Mouse (Mus musculus) hindbrain, postnatal 0 days (tissue): ENCODE data around the gene Kctd2. TPM values are rescaled to one million over a fixed set of nuclear protein-coding genes. Genes with fewer than 3 reads are reported as not detected.

Source experiments
- ATAC-seq: fragments of 200-750 bp; cut with Nextera tagmentation; 2 replicates; pipeline ENCODE4 v1.8.0; 2017; ENCODE audit warnings: mild to moderate bottlenecking, moderate TSS enrichment, moderate library complexity
- DNase-seq: peaks from one replicate; pipeline ENCODE4 v3.0.0-alpha.2; 2015; ENCODE audit warnings: low spot score
- H3K27ac ChIP-seq: fragments of 300-500 bp; sonication (generic); 2 replicates; pipeline ENCODE4 v1.5.1; 2014; ENCODE audit warnings: mild to moderate bottlenecking
- H3K27me3 ChIP-seq: fragments of 300-500 bp; sonication (generic); 2 replicates; pipeline ENCODE4 v1.6.1; 2014; ENCODE audit warnings: low read length, mixed read lengths; ENCODE audit not compliant: insufficient read depth
- H3K36me3 ChIP-seq: fragments of 300-500 bp; sonication (generic); 2 replicates; pipeline ENCODE4 v1.6.1; 2014; ENCODE audit warnings: low read length, mixed read lengths; ENCODE audit not compliant: insufficient read depth
- H3K4me1 ChIP-seq: fragments of 300-500 bp; sonication (generic); 2 replicates; pipeline ENCODE4 v1.6.1; 2014; ENCODE audit warnings: antibody characterized with exemption, low read length, mixed read lengths; ENCODE audit not compliant: insufficient read depth
- H3K4me2 ChIP-seq: fragments of 300-500 bp; sonication (generic); 2 replicates; pipeline ENCODE4 v1.6.1; 2014; ENCODE audit warnings: low read depth, mild to moderate bottlenecking, low read length, moderate library complexity, mixed read lengths
- H3K4me3 ChIP-seq: fragments of 300-500 bp; sonication (generic); 2 replicates; pipeline ENCODE4 v1.5.1; 2014; ENCODE audit warnings: low read length
- H3K9ac ChIP-seq: fragments of 300-500 bp; sonication (generic); replicated peaks from 2 replicates; pipeline ENCODE4 v1.6.1; 2014; ENCODE audit warnings: mild to moderate bottlenecking, low read length, moderate library complexity, mixed read lengths
- H3K9me3 ChIP-seq: fragments of 300-500 bp; sonication (generic); 2 replicates; pipeline ENCODE4 v1.6.1; 2016; ENCODE audit warnings: low read length, mixed read lengths
- CTCF ChIP-seq: IDR thresholded peaks from 2 replicates; pipeline ENCODE4 v1.5.1; 2016; ENCODE audit warnings: antibody characterized with exemption, control low read depth, low read depth
- WGBS: fragments of 180-500 bp; shearing (Covaris S2); extraction: QIAGEN DNeasy Blood & Tissue Kit; methylation state at CpG from one replicate; pipeline ENCODE4 v1.1.7; 2014; 5-methylcytosine and 5-hydroxymethylcytosine counted together
- polyA plus RNA-seq: library from polyadenylated mRNA; unstranded; fragments of >200 nt; fragmentation: Nextera tagmentation; extraction: Ambion mirVana; gene quantifications from 2 replicates; pipeline ENCODE4 v1.2.1, GENCODE M21; 2015
- total RNA-seq: library from RNA; depleted of rRNA; stranded (reverse); fragments of >200 nt; gene quantifications from 2 replicates; pipeline ENCODE4 v1.2.3, GENCODE M21; 2014

Kctd2 gene
- total and polyA plus RNA-seq, 2 experiments from 2014 or later: 21.0 to 24.5 TPM

DNA sequence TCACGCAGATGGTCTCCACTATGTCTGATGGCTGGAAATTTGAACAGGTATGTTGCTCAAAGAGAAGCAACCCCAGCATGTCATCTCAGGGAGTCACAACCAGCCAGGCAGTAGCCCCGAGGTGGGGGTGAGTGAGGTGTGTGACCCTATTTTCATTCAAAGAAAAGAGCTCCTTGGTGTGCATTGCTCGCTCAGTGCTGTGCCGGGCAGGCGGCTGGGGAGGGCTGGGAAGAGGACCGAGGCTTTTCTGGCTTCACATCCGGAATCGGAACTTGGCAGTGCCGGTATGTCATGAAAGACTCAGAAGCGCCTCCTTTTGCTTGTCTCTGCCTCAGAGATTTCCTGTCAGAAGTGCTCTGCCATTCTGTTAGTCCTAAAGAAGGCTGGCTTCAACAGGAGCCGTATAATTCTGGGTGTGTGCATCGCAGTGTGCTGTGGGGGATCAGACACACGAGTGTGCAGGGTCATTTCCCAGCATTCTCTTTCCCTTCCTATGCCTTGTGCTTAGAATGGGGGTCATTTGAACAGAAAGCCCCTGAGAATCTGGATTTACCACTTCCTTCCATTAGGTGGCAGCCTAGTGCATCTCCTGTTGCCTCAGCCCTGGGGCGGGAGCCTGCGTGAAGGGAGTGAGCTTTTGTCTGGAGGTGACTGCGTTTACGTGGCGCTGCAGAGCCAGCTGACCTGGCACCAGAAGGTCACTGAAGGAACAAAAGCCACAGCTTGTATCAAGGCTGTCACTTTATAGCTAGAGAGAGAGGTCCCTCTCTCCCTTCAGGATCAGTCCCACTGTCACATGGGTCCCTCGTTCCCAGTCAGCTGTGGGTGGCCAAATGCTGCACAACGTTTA is 7.8 kb downstream of the Kctd2 start:
- WGBS: 29% methylated on average over 20 of the region's 20 CpGs
- peak overlapping the region; percentile 28 for H3K27ac ChIP-seq
- no peaks in the 10 kb centered on the region for H3K9me3 ChIP-seq
- peak overlapping the region; percentile 32 for H3K4me2 ChIP-seq
- H3K4me1 ChIP-seq: no peaks in the 10 kb centered on the region
- peak; percentile 90 for TF ChIP-seq CTCF
- no peak overlapping the region; the same call in 1 of the 2 replicates for H3K9ac ChIP-seq
- peaks cover 53% of the 10 kb centered on the region for H3K36me3 ChIP-seq
- H3K27me3 ChIP-seq: no peaks in the 10 kb centered on the region
- H3K4me3 ChIP-seq: no peak overlapping the region; the same call in 1 of the 2 replicates
- peak; percentile 92 for DNase-seq
- peak; percentile 82 for ATAC-seq

- Histone ChIP-seq H3K9ac (no peak overlapping the region), H3K27ac (no peak overlapping the region), H3K4me1 (no peaks in the 10 kb centered on the region), H3K9me3 (no peaks in the 10 kb centered on the region), H3K27me3 (no peaks in the 10 kb centered on the region), H3K4me3 (no peak overlapping the region), H3K4me2 (no peak overlapping the region), H3K36me3 (peaks cover 53% of the 10 kb centered on the region)
- 77% methylated on average over 7 of the region's 7 CpGs for WGBS
- no peak for TF ChIP-seq CTCF
- no peak for DNase-seq
- no peak for ATAC-seq
Measured at GRCm38 (mm10) chr11:115429307-115429706, 9.4 kb downstream of the Kctd2 start.

DNA sequence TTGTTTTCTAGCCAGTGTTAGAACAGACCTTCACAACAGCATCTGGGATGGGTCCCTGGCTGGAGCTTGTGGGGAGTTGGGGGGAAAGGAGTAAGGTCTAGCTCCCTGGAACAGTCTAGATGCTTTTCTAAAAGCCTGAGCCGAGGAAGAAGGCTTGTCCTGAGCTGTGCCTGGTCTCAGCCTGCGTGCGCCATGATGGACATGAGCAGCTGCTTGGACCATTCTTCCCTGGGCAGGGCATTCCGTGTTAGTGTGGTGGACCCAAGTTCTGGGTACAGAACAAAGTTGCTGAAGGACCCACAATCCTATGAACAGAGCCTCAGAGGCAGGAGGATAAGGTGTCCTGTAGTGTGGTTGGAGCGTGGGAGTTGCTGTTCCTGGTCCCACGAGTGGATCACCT is 10.6 kb downstream of the Kctd2 start:
- Histone ChIP-seq H3K36me3 (peaks cover 47% of the 10 kb centered on the region), H3K27me3 (no peaks in the 10 kb centered on the region), H3K27ac (no peak overlapping the region), H3K4me3 (no peak overlapping the region), H3K9ac (no peak overlapping the region), H3K4me1 (peaks cover 2% of the 10 kb centered on the region; the same call in 1 of the 2 replicates), H3K4me2 (no peak overlapping the region), H3K9me3 (no peaks in the 10 kb centered on the region)
- no peak for TF ChIP-seq CTCF
- 95% methylated on average over 6 of the region's 6 CpGs for WGBS
- DNase-seq (no peak), ATAC-seq (no peak)

- H3K4me1 ChIP-seq: peaks cover 10% of the 10 kb centered on the region
- H3K36me3 ChIP-seq: peaks cover 36% of the 10 kb centered on the region
- no peaks in the 10 kb centered on the region for H3K27me3 ChIP-seq
- WGBS: 85% methylated on average over 4 of the region's 4 CpGs
- DNase-seq: no peak
- H3K4me3 ChIP-seq: no peak overlapping the region
- TF ChIP-seq CTCF: no peak
- H3K9me3 ChIP-seq: no peaks in the 10 kb centered on the region
- ATAC-seq: no peak
- no peak overlapping the region for H3K4me2 ChIP-seq
- no peak overlapping the region for H3K9ac ChIP-seq
- H3K27ac ChIP-seq: no peak overlapping the region
Measured at GRCm38 (mm10) chr11:115432814-115433213, 12.9 kb downstream of the Kctd2 start.

GRCm38 (mm10) chr11:115433342-115433741 is 13.4 kb downstream of the Kctd2 start:
- Histone ChIP-seq H3K4me1 (peaks cover 10% of the 10 kb centered on the region), H3K27me3 (no peaks in the 10 kb centered on the region), H3K36me3 (peaks cover 36% of the 10 kb centered on the region), H3K27ac (no peak overlapping the region), H3K9ac (no peak overlapping the region), H3K4me2 (no peak overlapping the region), H3K9me3 (no peaks in the 10 kb centered on the region), H3K4me3 (no peak overlapping the region)
- TF ChIP-seq CTCF: no peak
- 85% methylated on average over 6 of the region's 6 CpGs for WGBS
- no peak for ATAC-seq
- DNase-seq: no peak

DNA sequence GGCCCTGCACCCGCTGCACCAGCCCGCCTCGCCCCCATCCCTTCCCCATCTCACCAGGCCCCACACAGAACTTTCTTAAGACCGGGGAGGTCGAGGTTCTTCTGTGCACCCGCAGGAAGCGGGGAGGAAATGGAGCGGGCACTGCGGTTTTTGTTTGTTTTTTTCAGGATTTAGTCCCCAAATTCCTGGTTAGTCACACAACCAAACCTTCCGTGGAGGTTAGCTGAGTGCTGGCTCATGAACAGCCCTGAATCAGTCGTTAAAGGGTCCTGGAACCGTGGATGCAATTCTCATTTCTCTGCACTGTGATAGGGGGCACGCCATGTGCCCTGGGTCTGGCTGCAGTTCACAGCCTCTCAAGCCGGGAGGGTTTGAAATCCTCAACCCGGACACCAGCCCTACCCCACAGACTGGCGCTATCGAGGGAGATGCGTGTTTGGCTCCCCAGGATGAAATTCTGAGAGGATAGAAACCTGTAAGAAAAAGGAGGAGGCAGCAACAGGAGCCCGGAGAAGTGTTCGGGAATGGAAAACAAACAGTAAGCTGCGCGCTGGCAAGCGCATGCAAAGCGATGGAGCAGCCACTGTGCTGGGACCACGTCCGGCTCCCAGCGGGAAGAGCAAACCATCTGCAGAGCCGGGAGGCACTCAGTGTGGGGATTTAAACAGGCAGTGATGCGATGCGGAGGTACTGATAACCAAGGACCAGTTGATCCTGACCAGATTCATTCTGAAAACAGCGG is 15.8 kb downstream of the Kctd2 start:
- Histone ChIP-seq H3K4me1 (peaks cover 10% of the 10 kb centered on the region), H3K4me3 (peak overlapping the region; percentile 26), H3K27ac (no peak overlapping the region), H3K27me3 (no peaks in the 10 kb centered on the region), H3K9me3 (no peaks in the 10 kb centered on the region), H3K36me3 (peaks cover 19% of the 10 kb centered on the region; the same call in 1 of the 2 replicates), H3K9ac (peak overlapping the region; percentile 19; the same call in 1 of the 2 replicates), H3K4me2 (peak overlapping the region; percentile 65)
- no peak for TF ChIP-seq CTCF
- ATAC-seq (peak; percentile 42; the same call in 1 of the 2 replicates), DNase-seq (peak; percentile 59)
- WGBS: 5% methylated on average over 31 of the region's 31 CpGs
